Mouse (Mus musculus) gonadal fat pad, adult 2 months (tissue): ENCODE measurements around the gene Mcm5. TPM values are rescaled to one million over a fixed set of nuclear protein-coding genes. Genes with fewer than 3 reads are reported as not detected.

Source experiments
- DNase-seq: peaks from one replicate; pipeline ENCODE4 v3.0.0-alpha.2; 2012; ENCODE audit warnings: low read depth
- polyA plus RNA-seq: library from polyadenylated mRNA; depleted of rRNA; stranded (reverse); fragments of >200 nt; gene quantifications from 2 replicates; pipeline ENCODE4 v1.2.3, GENCODE M21; 2012; rRNA removed

Mcm5 gene
- polyA plus RNA-seq, 1 experiment, result 8.3 TPM

DNA sequence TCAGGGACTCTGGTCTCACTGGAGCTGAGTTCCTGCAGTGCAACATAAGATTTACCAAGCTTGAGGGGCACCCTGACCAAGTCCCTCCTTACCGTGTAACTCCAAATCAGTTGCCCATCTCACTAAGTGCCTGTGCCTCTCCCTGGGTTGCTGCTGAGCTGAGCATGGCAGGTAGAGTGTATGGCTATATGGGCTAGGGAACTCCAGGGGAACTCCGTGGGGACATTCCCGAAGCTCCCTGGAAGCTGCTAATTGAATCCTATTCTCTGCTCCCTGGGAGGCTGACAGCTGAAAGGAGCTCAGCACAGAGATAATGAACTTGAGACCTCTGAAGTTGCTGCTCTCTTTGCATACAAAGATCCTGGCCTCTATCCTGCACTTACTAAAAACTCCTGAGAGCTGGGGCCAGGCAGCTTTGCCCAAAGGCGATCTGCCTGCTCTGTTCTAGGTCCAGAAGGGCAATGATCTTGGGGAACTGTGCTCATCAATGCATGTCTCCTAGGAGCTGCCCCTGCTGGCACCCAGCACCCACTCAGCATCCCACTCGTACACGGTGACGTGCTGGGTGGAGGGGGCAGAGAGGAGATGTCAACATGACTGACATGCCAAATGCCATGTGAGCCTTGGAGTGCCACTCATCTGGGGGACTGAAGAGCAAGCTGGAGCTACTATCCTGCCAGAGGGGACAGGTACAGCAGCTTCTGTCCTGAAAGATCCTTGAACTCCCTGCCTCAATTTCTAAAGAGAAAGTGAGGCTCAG is 48.3 kb downstream of the Mcm5 start:
- no peak for DNase-seq

DNA sequence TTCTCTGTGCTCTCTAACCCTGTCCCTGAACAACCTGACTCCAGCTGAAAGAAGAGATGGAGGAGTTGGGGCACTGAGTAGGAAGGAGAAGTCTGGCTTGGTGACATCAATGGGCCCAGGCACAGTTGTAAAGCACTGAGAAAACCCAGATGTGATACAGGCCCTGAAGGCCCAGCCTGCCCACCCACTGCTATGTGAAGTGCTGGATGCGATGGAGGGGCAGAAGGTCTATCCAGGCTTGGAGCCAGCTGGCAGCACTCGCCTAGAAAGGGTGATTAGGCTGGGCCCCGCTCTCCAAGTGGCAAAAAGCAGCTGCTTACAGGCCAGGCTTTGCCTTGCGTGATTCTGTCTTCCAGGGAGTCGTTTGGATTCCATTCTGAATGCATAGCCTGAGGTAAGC is 60.0 kb downstream of the Mcm5 start:
- no peak for DNase-seq

DNA sequence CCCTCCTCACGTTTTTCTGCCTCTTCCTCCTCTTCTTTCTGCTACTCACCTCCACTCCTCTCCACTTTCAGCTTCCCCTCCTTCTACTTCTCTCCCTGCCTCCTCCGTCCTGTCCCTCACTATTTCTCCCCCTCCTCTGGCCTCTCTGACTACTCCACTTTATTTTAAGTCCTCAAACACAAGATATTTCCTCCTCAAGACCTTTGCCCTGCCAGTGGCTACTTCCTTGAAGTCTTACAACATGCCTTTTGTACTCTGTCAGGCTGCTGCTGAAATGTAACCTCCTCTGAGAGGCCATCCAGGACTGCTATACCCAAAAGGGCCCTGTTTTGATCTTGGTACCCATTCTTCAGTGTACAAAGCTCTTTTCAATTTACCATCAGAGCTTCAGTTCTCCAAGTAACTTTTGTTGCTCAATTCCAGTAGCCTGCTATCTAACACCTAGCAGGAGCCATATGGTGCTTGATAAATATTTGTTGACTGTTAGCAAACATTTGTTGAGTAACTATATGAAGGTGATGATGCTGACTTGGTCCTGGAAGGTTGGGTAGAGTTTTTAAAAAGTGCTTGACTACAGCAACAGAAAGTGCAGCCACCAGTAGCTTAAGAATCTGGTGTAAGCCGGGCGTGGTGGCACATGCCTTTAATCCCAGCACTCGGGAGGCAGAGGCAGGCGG is 62.8 kb downstream of the Mcm5 start:
- DNase-seq, result no peak

Other genes with a start within 250 kb of the Mcm5 start
- 0.09 TPM in 1 of 2 replicates, not detected in the other for gene Isx, start 236.4 kb upstream of the Mcm5 start, polyA plus RNA-seq
- 15.9 and 20.0 TPM in 2 replicates for gene Hmgxb4, start 116.2 kb upstream of the Mcm5 start, polyA plus RNA-seq
- 67.1 and 71.9 TPM in 2 replicates for gene Tom1, start 75.9 kb upstream of the Mcm5 start, polyA plus RNA-seq
- 20.9 and 23.9 TPM in 2 replicates for gene Hmox1, start 15.9 kb upstream of the Mcm5 start, polyA plus RNA-seq
- gene Rasd2, start 104.4 kb downstream of the Mcm5 start, polyA plus RNA-seq, result 6.2 and 9.6 TPM in 2 replicates